Mouse (Mus musculus): Measurements from ENCODE around the gene Hdgfl3.

Gene Hdgfl3

GRCm38 (mm10) chr7:81934267-81934745, at the start of gene Hdgfl3:
TSS of gene Hdgfl3 (minus strand) at chr7:81934473.
- no peak for DNase-seq (ENCODE audit: low read depth)

GRCm38 (mm10) chr7:81983651-81984050, 49.4 kb upstream of the Hdgfl3 start:
- DNase-seq (ENCODE audit: low read depth), result no peak

- DNase-seq (ENCODE audit: low read depth), result no peak
These were observed 44.0 kb upstream of the Hdgfl3 start for GRCm38 (mm10) chr7:81978304-81978703.

- DNase-seq (ENCODE audit: low read depth), result no peak
These were observed 40.3 kb upstream of the Hdgfl3 start for GRCm38 (mm10) chr7:81974616-81975015.

- DNase-seq (ENCODE audit: low read depth), result no peak
These were observed 39.7 kb upstream of the Hdgfl3 start for GRCm38 (mm10) chr7:81973939-81974338.

GRCm38 (mm10) chr7:81973339-81973738, 39.1 kb upstream of the Hdgfl3 start:
- no peak for DNase-seq (ENCODE audit: low read depth)

- DNase-seq (ENCODE audit: low read depth), result peak; percentile 93
These were observed 34.7 kb upstream of the Hdgfl3 start for GRCm38 (mm10) chr7:81968975-81969374.

- DNase-seq (ENCODE audit: low read depth), result no peak
These were observed 34.2 kb upstream of the Hdgfl3 start for GRCm38 (mm10) chr7:81968451-81968850.

GRCm38 (mm10) chr7:81966195-81966594, 31.9 kb upstream of the Hdgfl3 start:
- no peak for DNase-seq (ENCODE audit: low read depth)

- DNase-seq (ENCODE audit: low read depth), result peak; percentile 58
These were observed 25.4 kb upstream of the Hdgfl3 start for GRCm38 (mm10) chr7:81959704-81960103.

- peak; percentile 62 for DNase-seq (ENCODE audit: low read depth)
These were observed 20.1 kb upstream of the Hdgfl3 start for GRCm38 (mm10) chr7:81954208-81954846.

- no peak for DNase-seq (ENCODE audit: low read depth)
These were observed 16.2 kb upstream of the Hdgfl3 start for GRCm38 (mm10) chr7:81950499-81950898.

- no peak for DNase-seq (ENCODE audit: low read depth)
These were observed 11.1 kb upstream of the Hdgfl3 start for GRCm38 (mm10) chr7:81945398-81945797.

- DNase-seq (ENCODE audit: low read depth), result no peak
These were observed 533 bp upstream of the Hdgfl3 start for GRCm38 (mm10) chr7:81934806-81935205.

GRCm38 (mm10) chr7:81933601-81934266, 539 bp downstream of the Hdgfl3 start:
- DNase-seq (ENCODE audit: low read depth), result no peak

- no peak for DNase-seq (ENCODE audit: low read depth)
These were observed 1.1 kb downstream of the Hdgfl3 start for GRCm38 (mm10) chr7:81933061-81933600.

GRCm38 (mm10) chr7:81932521-81933045, 1.7 kb downstream of the Hdgfl3 start:
- DNase-seq (ENCODE audit: low read depth), result no peak

- peak; percentile 11 for DNase-seq (ENCODE audit: low read depth)
These were observed 5.3 kb downstream of the Hdgfl3 start for GRCm38 (mm10) chr7:81928998-81929397.

- peak; percentile 31 for DNase-seq (ENCODE audit: low read depth)
These were observed 12.8 kb downstream of the Hdgfl3 start for GRCm38 (mm10) chr7:81921379-81921952.

GRCm38 (mm10) chr7:81920314-81920713, 14.0 kb downstream of the Hdgfl3 start:
- peak; percentile 2 for DNase-seq (ENCODE audit: low read depth)

GRCm38 (mm10) chr7:81918316-81918715, 16.0 kb downstream of the Hdgfl3 start:
- DNase-seq (ENCODE audit: low read depth), result no peak

- no peak for DNase-seq (ENCODE audit: low read depth)
These were observed 29.3 kb downstream of the Hdgfl3 start for GRCm38 (mm10) chr7:81904926-81905325.

GRCm38 (mm10) chr7:81904094-81904493, 30.2 kb downstream of the Hdgfl3 start:
- DNase-seq (ENCODE audit: low read depth), result no peak
